Mouse (Mus musculus) liver, adult (tissue): ENCODE results near the gene Chkb.

Experiments
- GATA4 ChIP-seq: IDR thresholded peaks from 2 replicates; pipeline ENCODE4 v1.6.1; 2014; ENCODE audit warnings: mild to moderate bottlenecking, low read length; ENCODE audit not compliant: insufficient replicate concordance

Gene Chkb

GRCm38 (mm10) chr15:89462176-89462575, 32.5 kb upstream of the Chkb start:
- TF ChIP-seq GATA4: no peak

- TF ChIP-seq GATA4: no peak
Measured at GRCm38 (mm10) chr15:89461321-89461720, 31.6 kb upstream of the Chkb start.

- TF ChIP-seq GATA4: no peak
Measured at GRCm38 (mm10) chr15:89460298-89460697, 30.6 kb upstream of the Chkb start.

- TF ChIP-seq GATA4: no peak
Measured at GRCm38 (mm10) chr15:89459821-89460220, 30.1 kb upstream of the Chkb start.

- TF ChIP-seq GATA4: no peak
Measured at GRCm38 (mm10) chr15:89458942-89459341, 29.2 kb upstream of the Chkb start.

GRCm38 (mm10) chr15:89455642-89456041, 25.9 kb upstream of the Chkb start:
- TF ChIP-seq GATA4: no peak

- no peak for TF ChIP-seq GATA4
Measured at GRCm38 (mm10) chr15:89454857-89455256, 25.1 kb upstream of the Chkb start.

- TF ChIP-seq GATA4: no peak
Measured at GRCm38 (mm10) chr15:89453865-89454478, 24.3 kb upstream of the Chkb start, which contains the start of gene Mapk8ip2. Gene Mapk8ip2 (plus strand): TSS chr15:89453913.

- TF ChIP-seq GATA4: no peak
Measured at GRCm38 (mm10) chr15:89452906-89453864, 23.5 kb upstream of the Chkb start.

- TF ChIP-seq GATA4: no peak
Measured at GRCm38 (mm10) chr15:89442486-89443070, 12.9 kb upstream of the Chkb start.

- no peak for TF ChIP-seq GATA4
Measured at GRCm38 (mm10) chr15:89435878-89436277, 6.2 kb upstream of the Chkb start.

- TF ChIP-seq GATA4: no peak
Measured at GRCm38 (mm10) chr15:89434136-89434535, 4.4 kb upstream of the Chkb start.

- no peak for TF ChIP-seq GATA4
Measured at GRCm38 (mm10) chr15:89432946-89433345, 3.2 kb upstream of the Chkb start.

GRCm38 (mm10) chr15:89431806-89432205, 2.1 kb upstream of the Chkb start:
- no peak for TF ChIP-seq GATA4

- no peak for TF ChIP-seq GATA4
Measured at GRCm38 (mm10) chr15:89431271-89431670, 1.6 kb upstream of the Chkb start.

GRCm38 (mm10) chr15:89430341-89430740, 633 bp upstream of the Chkb start:
- no peak for TF ChIP-seq GATA4
